Mouse (Mus musculus) spleen, adult 2 months (tissue): ENCODE results near the gene Snu13. TPM values are rescaled to one million over a fixed set of nuclear protein-coding genes. Genes with fewer than 3 reads are reported as not detected.

Experiments used
- DNase-seq, 2 experiments: peaks; one replicate each; pipeline versions ENCODE4 v3.0.0 to v3.0.0-alpha.2; 2012 to 2021; ENCODE audit warnings: low spot score in 2 of 2, low read depth in 1 of 2
- H3K27ac ChIP-seq: fragments of 200-500 bp; 2 replicates; pipeline ENCODE4 v1.5.1; 2012; ENCODE audit warnings: low read length, inconsistent platforms; ENCODE audit not compliant: insufficient read depth
- H3K27me3 ChIP-seq: fragments of 200-500 bp; 2 replicates; pipeline ENCODE4 v1.6.1; 2012; ENCODE audit warnings: mild to moderate bottlenecking, moderate library complexity, low read length, inconsistent platforms; ENCODE audit not compliant: control insufficient read depth, insufficient read depth
- H3K36me3 ChIP-seq: fragments of 200-500 bp; 2 replicates; pipeline ENCODE4 v1.6.1; 2012; ENCODE audit warnings: mild to moderate bottlenecking, low read length, inconsistent platforms; ENCODE audit not compliant: control insufficient read depth, insufficient read depth
- H3K4me1 ChIP-seq: fragments of 200-500 bp; 2 replicates; pipeline ENCODE4 v1.6.1; 2011; ENCODE audit warnings: inconsistent platforms; ENCODE audit not compliant: control insufficient read depth, insufficient read depth, insufficient read length
- H3K4me3 ChIP-seq: fragments of 200-500 bp; 2 replicates; pipeline ENCODE4 v1.5.1; 2011; ENCODE audit warnings: mild to moderate bottlenecking, inconsistent platforms; ENCODE audit not compliant: insufficient read depth, insufficient read length; ENCODE audit errors: extremely low read depth
- CTCF ChIP-seq: fragments of 200-500 bp; IDR thresholded peaks from 2 replicates; pipeline ENCODE4 v1.5.1; 2011; ENCODE audit warnings: mild to moderate bottlenecking, inconsistent platforms; ENCODE audit not compliant: insufficient read depth, insufficient read length, insufficient replicate concordance; ENCODE audit errors: extremely low read depth
- POLR2A ChIP-seq: fragments of 200-500 bp; IDR thresholded peaks from 2 replicates; pipeline ENCODE4 v1.6.1; 2011; ENCODE audit warnings: low read depth, low read length, inconsistent platforms
- WGBS: fragments of 180-500 bp; shearing (Covaris S2); methylation state at CpG from one replicate; pipeline ENCODE4 v1.1.7; 2018; 5-methylcytosine and 5-hydroxymethylcytosine counted together
- polyA plus RNA-seq: library from polyadenylated mRNA; depleted of rRNA; stranded (reverse); fragments of >200 nt; gene quantifications from 2 replicates; pipeline ENCODE4 v1.2.3, GENCODE M21; 2012

Gene Snu13
- polyA plus RNA-seq, 1 experiment, result 34.5 TPM

- peak; percentile 94 to 100 for DNase-seq
These were observed 31.1 kb downstream of the Snu13 start for GRCm38 (mm10) chr15:82016101-82016808.

GRCm38 (mm10) chr15:82015392-82016100 lies 31.9 kb downstream of the Snu13 start:
- H3K27ac ChIP-seq, result peak overlapping the region; percentile 15; the same call in 1 of the 2 replicates

More at GRCm38 (mm10) chr15:82016101-82016808, 31.1 kb downstream of the Snu13 start:
- H3K4me3 ChIP-seq, result peak overlapping the region; percentile 81
- peaks cover 9% of the 10 kb centered on the region; the same call in 1 of the 2 replicates for H3K4me1 ChIP-seq
- under 1% methylated on average over 53 of the region's 53 CpGs for WGBS
- peak; percentile 65 for TF ChIP-seq POLR2A
- TF ChIP-seq CTCF, result no peak
- H3K27me3 ChIP-seq, result no peaks in the 10 kb centered on the region
- H3K36me3 ChIP-seq, result no peaks in the 10 kb centered on the region
- H3K27ac ChIP-seq, result peak overlapping the region; percentile 53

GRCm38 (mm10) chr15:82014745-82015391 lies 32.5 kb downstream of the Snu13 start:
- peaks cover 9% of the 10 kb centered on the region; the same call in 1 of the 2 replicates for H3K4me1 ChIP-seq
- H3K27me3 ChIP-seq, result no peaks in the 10 kb centered on the region
- no peak overlapping the region for H3K27ac ChIP-seq
- WGBS, result 9% methylated on average over 9 of the region's 9 CpGs
- no peaks in the 10 kb centered on the region for H3K36me3 ChIP-seq
- no peak for TF ChIP-seq CTCF
- TF ChIP-seq POLR2A, result no peak
- no peak for DNase-seq
- peak overlapping the region; percentile 81 for H3K4me3 ChIP-seq

More at GRCm38 (mm10) chr15:82015392-82016100, 31.9 kb downstream of the Snu13 start:
- no peaks in the 10 kb centered on the region for H3K36me3 ChIP-seq
- DNase-seq, result peak in 1 of 2 experiments; percentile 4
- peak overlapping the region; percentile 81 for H3K4me3 ChIP-seq
- H3K27me3 ChIP-seq, result no peaks in the 10 kb centered on the region
- peaks cover 9% of the 10 kb centered on the region; the same call in 1 of the 2 replicates for H3K4me1 ChIP-seq
- WGBS, result 1% methylated on average over 39 of the region's 39 CpGs
- TF ChIP-seq CTCF (no peak), POLR2A (no peak)

- H3K36me3 ChIP-seq, result no peaks in the 10 kb centered on the region
- H3K27me3 ChIP-seq, result no peaks in the 10 kb centered on the region
- DNase-seq, result no peak
- TF ChIP-seq POLR2A (no peak), CTCF (no peak)
- 92% methylated on average over 6 of the region's 6 CpGs for WGBS
- H3K4me1 ChIP-seq, result peaks cover 7% of the 10 kb centered on the region; the same call in 1 of the 2 replicates
- H3K4me3 ChIP-seq, result no peak overlapping the region
- no peak overlapping the region for H3K27ac ChIP-seq
These were observed 35.5 kb downstream of the Snu13 start for GRCm38 (mm10) chr15:82011947-82012346.

- Histone ChIP-seq H3K27ac (no peak overlapping the region), H3K36me3 (peaks cover 2% of the 10 kb centered on the region; the same call in 1 of the 2 replicates), H3K4me1 (no peaks in the 10 kb centered on the region), H3K4me3 (no peak overlapping the region), H3K27me3 (no peaks in the 10 kb centered on the region)
- no peak for DNase-seq
- 83% methylated on average over 8 of the region's 8 CpGs for WGBS
- TF ChIP-seq POLR2A (no peak), CTCF (no peak)
These were observed 43.1 kb downstream of the Snu13 start for GRCm38 (mm10) chr15:82004257-82004656.

GRCm38 (mm10) chr15:81993992-81994391 lies 53.4 kb downstream of the Snu13 start:
- Histone ChIP-seq H3K36me3 (peaks cover 12% of the 10 kb centered on the region), H3K4me1 (no peaks in the 10 kb centered on the region), H3K27ac (no peak overlapping the region), H3K27me3 (no peaks in the 10 kb centered on the region), H3K4me3 (no peak overlapping the region)
- DNase-seq, result no peak
- TF ChIP-seq CTCF (no peak), POLR2A (no peak)
- WGBS, result 88% methylated on average over 6 of the region's 6 CpGs
